In the genomic region with DNA sequence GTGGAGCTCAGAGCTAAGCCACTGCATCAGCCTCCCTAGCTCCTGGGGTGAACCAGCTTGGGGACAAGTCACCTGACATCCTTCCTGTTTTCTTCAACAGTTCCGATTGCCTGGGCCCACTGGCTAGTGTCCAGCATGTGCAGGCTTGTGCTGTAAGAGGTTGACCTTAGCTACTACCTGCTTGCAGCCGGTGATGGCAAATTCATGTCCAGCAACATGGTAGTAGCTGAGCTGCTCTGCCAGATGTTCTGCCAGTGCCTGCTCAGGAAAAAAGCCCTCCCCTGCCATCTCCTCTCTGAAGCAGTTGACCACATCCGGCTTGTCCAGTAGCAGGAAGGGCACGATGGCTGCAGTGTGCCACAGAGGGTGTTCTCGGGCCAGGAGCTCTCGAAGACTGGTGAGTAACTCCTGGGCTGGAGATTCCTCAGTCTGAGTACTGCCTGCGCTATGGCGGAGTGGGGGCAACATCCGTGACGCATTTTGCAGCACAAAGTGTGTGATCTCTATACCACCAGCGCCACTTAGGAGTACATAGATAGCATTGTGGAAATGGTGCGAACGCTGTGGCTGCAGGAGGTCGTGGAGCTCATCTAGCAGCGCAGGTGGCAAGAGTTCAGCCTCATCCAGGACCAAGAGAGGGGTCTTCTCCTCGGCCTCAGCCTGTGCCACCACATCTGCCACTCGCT, we compare ENCODE assay signal across 9 mouse cellular contexts. TPM values are rescaled to one million over a fixed set of nuclear protein-coding genes. Genes with fewer than 3 reads are reported as not detected.
DNase-seq lines count a peak whose midpoint lies in the region; ATAC-seq and TF ChIP-seq lines count a peak whose summit lies in the region.
"Had no signal": no experiment of that assay in that cellular context is flagged by ENCODE, and none has a peak within 500 bp of the region (broad histone marks: within the 10 kb centered on the region; RNA-seq: fewer than 3 reads in every experiment).

No protein-coding gene starts in this region.

- ATAC-seq in limb, embryonic 13.5 days (ENCODE audit: low FRiP score, low read depth) = no peak
- no peak for ATAC-seq in forebrain, embryonic 14.5 days

- no peaks in the 10 kb centered on the region for H3K36me3 ChIP-seq in kidney, adult 2 months (ENCODE audit: control insufficient read depth, insufficient read depth, low read length)
- H3K36me3 ChIP-seq in embryonic facial prominence, embryonic 10.5 days (replicated peaks) = peaks cover 20% of the 10 kb centered on the region
- peaks cover 17% of the 10 kb centered on the region for H3K36me3 ChIP-seq in limb, embryonic 13.5 days
- no peaks in the 10 kb centered on the region; the same call in none of the 2 replicates for H3K36me3 ChIP-seq in splenic B cell, adult 2 months (ENCODE audit: control insufficient read depth, insufficient read depth, low read length, poor library complexity, severe bottlenecking)
- peaks cover 16% of the 10 kb centered on the region for H3K36me3 ChIP-seq in forebrain, embryonic 14.5 days (ENCODE audit: control insufficient read depth, insufficient read depth, low read length)

- peak overlapping the region; percentile 21 for H3K27ac ChIP-seq in kidney, adult 2 months (ENCODE audit: insufficient read depth, low read depth, low read length)
- no peak overlapping the region for H3K27ac ChIP-seq in embryonic facial prominence, embryonic 10.5 days (replicated peaks)
- H3K27ac ChIP-seq in limb, embryonic 13.5 days = no peak overlapping the region
- H3K27ac ChIP-seq in forebrain, embryonic 14.5 days (ENCODE audit: low read depth, low read length) = no peak overlapping the region

- no peaks in the 10 kb centered on the region for H3K9me3 ChIP-seq in embryonic facial prominence, embryonic 10.5 days
- no peaks in the 10 kb centered on the region for H3K9me3 ChIP-seq in limb, embryonic 13.5 days
- H3K9me3 ChIP-seq in forebrain, embryonic 14.5 days (replicated peaks; ENCODE audit: control insufficient read depth, low read length) = no peaks in the 10 kb centered on the region

- H3K4me3 ChIP-seq in kidney, adult 2 months (ENCODE audit: insufficient read depth, low read depth, low read length) = peak overlapping the region; percentile 43; the same call in 1 of the 2 replicates
- peak overlapping the region; percentile 47; the same call in 1 of the 2 replicates for H3K4me3 ChIP-seq in embryonic facial prominence, embryonic 10.5 days
- H3K4me3 ChIP-seq in limb, embryonic 13.5 days = no peak overlapping the region
- H3K4me3 ChIP-seq in forebrain, embryonic 14.5 days (ENCODE audit: low read depth, low read length) = no peak overlapping the region

- H3K4me2 ChIP-seq in limb, embryonic 13.5 days (replicated peaks) = peak overlapping the region; percentile 55
- no peak overlapping the region for H3K4me2 ChIP-seq in forebrain, embryonic 14.5 days (ENCODE audit: low read length)

- peaks cover 10% of the 10 kb centered on the region; the same call in 1 of the 2 replicates for H3K4me1 ChIP-seq in kidney, adult 2 months (ENCODE audit: control insufficient read depth, insufficient read depth, low read length)
- peaks cover 32% of the 10 kb centered on the region for H3K4me1 ChIP-seq in embryonic facial prominence, embryonic 10.5 days
- H3K4me1 ChIP-seq in limb, embryonic 13.5 days = peaks cover 12% of the 10 kb centered on the region
- H3K4me1 ChIP-seq in forebrain, embryonic 14.5 days (ENCODE audit: control insufficient read depth, insufficient read depth, low read length) = no peaks in the 10 kb centered on the region

- TF ChIP-seq POLR2A in kidney, adult 2 months (IDR thresholded peaks at IDR 0.05; ENCODE audit: low read depth, low read length) = no peak

- no peak overlapping the region for H3K9ac ChIP-seq in limb, embryonic 13.5 days
- no peak overlapping the region for H3K9ac ChIP-seq in forebrain, embryonic 14.5 days (ENCODE audit: low read length)

- WGBS in kidney, adult 2 months = 69% methylated on average over 17 of the region's 17 CpGs
- 83% methylated on average over 17 of the region's 17 CpGs for WGBS in embryonic facial prominence, embryonic 10.5 days
- WGBS in limb, embryonic 13.5 days = 83% methylated on average over 17 of the region's 17 CpGs
- WGBS in forebrain, embryonic 14.5 days = 88% methylated on average over 17 of the region's 17 CpGs

- no peak for TF ChIP-seq CTCF in kidney, adult 2 months (conservative IDR thresholded peaks at IDR 0.05; ENCODE audit: insufficient read depth, insufficient read length, low read depth, low read length)

- no peak for DNase-seq in kidney, adult 2 months
- DNase-seq in kidney, adult 18-20 months = no peak
- no peak for DNase-seq in embryonic facial prominence, embryonic 10.5 days (ENCODE audit: low spot score)
- peak; percentile 51 for DNase-seq in splenic B cell, adult 2 months (ENCODE audit: low read depth, low spot score)
- DNase-seq in forebrain, embryonic 14.5 days (ENCODE audit: low spot score) = no peak
- no peak for DNase-seq in gastrocnemius, adult 8-10 months (ENCODE audit: low spot score in 2 of 2)
- DNase-seq in right cerebral cortex, adult 2 months (ENCODE audit: low spot score in 2 of 2) = no peak

- H3K27me3 ChIP-seq in kidney, adult 2 months (replicated peaks; ENCODE audit: control insufficient read depth, insufficient read depth, low read length) = no peaks in the 10 kb centered on the region
- peaks cover 41% of the 10 kb centered on the region for H3K27me3 ChIP-seq in embryonic facial prominence, embryonic 10.5 days (replicated peaks; ENCODE audit: low read depth, poor library complexity, severe bottlenecking)
- H3K27me3 ChIP-seq in limb, embryonic 13.5 days = peaks cover 38% of the 10 kb centered on the region
- no peaks in the 10 kb centered on the region for H3K27me3 ChIP-seq in splenic B cell, adult 2 months (ENCODE audit: control insufficient read depth, insufficient read depth, low read length, poor library complexity, severe bottlenecking)
- H3K27me3 ChIP-seq in forebrain, embryonic 14.5 days (replicated peaks; ENCODE audit: control insufficient read depth, insufficient read depth, low read length) = peaks cover 26% of the 10 kb centered on the region

RNA-seq across cellular contexts. Expression of gene Tor4a, which starts 2.1 kb away (rescaled TPM):
- polyA plus RNA-seq in kidney, adult 2 months (2012; rRNA removed) = 21.8 and 26.9 TPM in 2 replicates
- polyA plus RNA-seq in embryonic facial prominence, embryonic 10.5 days (2016; fragmentation: Nextera tagmentation; extraction: Ambion mirVana) = 2.2 and 2.4 TPM in 2 replicates
- 4.1 and 4.8 TPM in 2 replicates for polyA plus RNA-seq in limb, embryonic 13.5 days (2015; fragmentation: Nextera tagmentation; extraction: Ambion mirVana)
- polyA plus RNA-seq in forebrain, embryonic 14.5 days (2014; fragmentation: Nextera tagmentation; extraction: Ambion mirVana) = 0.97 and 1.9 TPM in 2 replicates
- under 1 TPM; 0.48 to 0.92 (median 0.76) TPM for total RNA-seq in gastrocnemius, adult 8-10 months (2022)

RNA-seq across cellular contexts. Expression of gene Nrarp, which starts 14.1 kb away (rescaled TPM):
- polyA plus RNA-seq in kidney, adult 2 months (2012; rRNA removed) = 5.7 and 7.8 TPM in 2 replicates
- 19.8 and 26.6 TPM in 2 replicates for polyA plus RNA-seq in embryonic facial prominence, embryonic 10.5 days (2016; fragmentation: Nextera tagmentation; extraction: Ambion mirVana)
- polyA plus RNA-seq in limb, embryonic 13.5 days (2015; fragmentation: Nextera tagmentation; extraction: Ambion mirVana) = 12.6 and 15.3 TPM in 2 replicates
- 18.6 and 22.1 TPM in 2 replicates for polyA plus RNA-seq in forebrain, embryonic 14.5 days (2014; fragmentation: Nextera tagmentation; extraction: Ambion mirVana)
- total RNA-seq in gastrocnemius, adult 8-10 months (2022) = 1 to 10 TPM; 3.0 to 7.1 (median 5.9) TPM

RNA-seq across cellular contexts. Expression of gene Nelfb, which starts 16.7 kb away (rescaled TPM):
- 62.6 and 70.5 TPM in 2 replicates for polyA plus RNA-seq in kidney, adult 2 months (2012; rRNA removed)
- polyA plus RNA-seq in embryonic facial prominence, embryonic 10.5 days (2016; fragmentation: Nextera tagmentation; extraction: Ambion mirVana) = 124 and 125 TPM in 2 replicates
- polyA plus RNA-seq in limb, embryonic 13.5 days (2015; fragmentation: Nextera tagmentation; extraction: Ambion mirVana) = 122 and 124 TPM in 2 replicates
- polyA plus RNA-seq in forebrain, embryonic 14.5 days (2014; fragmentation: Nextera tagmentation; extraction: Ambion mirVana) = 68.8 and 73.5 TPM in 2 replicates
- 10 to 100 TPM; 20.8 to 28.3 (median 22.6) TPM for total RNA-seq in gastrocnemius, adult 8-10 months (2022)

RNA-seq across cellular contexts. Expression of gene Stpg3, which starts 19.8 kb away (rescaled TPM):
- polyA plus RNA-seq in kidney, adult 2 months (2012; rRNA removed) = 0.42 and 0.68 TPM in 2 replicates
- polyA plus RNA-seq in embryonic facial prominence, embryonic 10.5 days (2016; fragmentation: Nextera tagmentation; extraction: Ambion mirVana) = not detected in 2 replicates
- 0.11 TPM in 1 of 2 replicates, not detected in the other for polyA plus RNA-seq in limb, embryonic 13.5 days (2015; fragmentation: Nextera tagmentation; extraction: Ambion mirVana)
- not detected in 2 replicates for polyA plus RNA-seq in forebrain, embryonic 14.5 days (2014; fragmentation: Nextera tagmentation; extraction: Ambion mirVana)
- not detected for total RNA-seq in gastrocnemius, adult 8-10 months (2022)
- total RNA-seq: hematopoietic stem cell, adult 5-6 weeks had no signal

RNA-seq across cellular contexts. Expression of gene Fam166a, which starts 23.9 kb away (rescaled TPM):
- 0.55 and 0.58 TPM in 2 replicates for polyA plus RNA-seq in kidney, adult 2 months (2012; rRNA removed)
- 0.74 and 1.4 TPM in 2 replicates for polyA plus RNA-seq in embryonic facial prominence, embryonic 10.5 days (2016; fragmentation: Nextera tagmentation; extraction: Ambion mirVana)
- polyA plus RNA-seq in limb, embryonic 13.5 days (2015; fragmentation: Nextera tagmentation; extraction: Ambion mirVana) = not detected in 2 replicates
- polyA plus RNA-seq in forebrain, embryonic 14.5 days (2014; fragmentation: Nextera tagmentation; extraction: Ambion mirVana) = 1.1 TPM in 1 of 2 replicates, not detected in the other
- total RNA-seq in gastrocnemius, adult 8-10 months (2022) = not detected
- total RNA-seq: hematopoietic stem cell, adult 5-6 weeks had no signal

Comparison
In these comparisons a context has a peak if more than half of its experiments do, and no peak if none do; other contexts are left out.
1. H3K4me3 ChIP-seq: peak in kidney, adult 2 months (single experiment) and embryonic facial prominence, embryonic 10.5 days (single experiment); none in limb, embryonic 13.5 days (single experiment) and forebrain, embryonic 14.5 days (single experiment).